Mouse (Mus musculus) liver, adult 2 months (tissue): Measurements from ENCODE around the gene Clec16a.

ENCODE experiments used
- CTCF ChIP-seq: fragments of 200-500 bp; IDR thresholded peaks from 2 replicates; pipeline ENCODE4 v1.5.1; 2011; ENCODE audit warnings: low read depth, low read length, control low read depth
- POLR2A ChIP-seq: fragments of 200-500 bp; IDR thresholded peaks from 2 replicates; pipeline ENCODE4 v1.6.1; 2011; ENCODE audit warnings: low read length, control low read depth; ENCODE audit not compliant: insufficient read depth; ENCODE audit errors: extremely low read depth

DNA sequence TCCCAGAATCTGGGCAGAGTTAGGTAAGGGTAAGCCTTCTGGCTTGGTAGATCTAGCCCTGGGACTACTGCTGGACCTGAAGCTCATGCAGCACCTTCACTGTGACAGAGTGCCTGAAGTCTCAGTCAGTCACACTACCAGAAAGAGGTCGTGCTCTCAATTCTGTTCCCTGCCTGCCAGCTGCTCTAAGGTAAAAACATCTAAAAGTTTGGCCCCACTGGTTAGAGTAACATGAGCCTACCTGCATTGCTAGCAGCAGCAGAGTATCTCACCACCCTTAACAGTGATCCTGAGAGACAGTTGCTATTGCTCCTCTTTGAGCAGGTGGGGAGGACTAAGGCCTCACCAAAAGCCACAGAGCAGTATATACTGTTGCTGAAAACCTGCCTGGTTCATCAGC is 160.3 kb downstream of the Clec16a start:
- TF ChIP-seq CTCF (no peak), POLR2A (no peak)
